Mouse (Mus musculus): ENCODE results near the gene Krit1. TPM values are rescaled to one million over a fixed set of nuclear protein-coding genes. Genes with fewer than 3 reads are reported as not detected.
A peak's percentile ranks its signal among the peaks of the same experiment; 100 is the strongest.
"Not testable (repeated sequence)": the region's sequence is repeated elsewhere in the genome, so short reads cannot be mapped to it uniquely, and the experiment has no call there.

The Krit1 gene
- 14.9 and 21.5 TPM in 2 replicates for polyA plus RNA-seq (2012; ENCODE audit: insufficient read depth, insufficient read length, missing spikeins)

DNA sequence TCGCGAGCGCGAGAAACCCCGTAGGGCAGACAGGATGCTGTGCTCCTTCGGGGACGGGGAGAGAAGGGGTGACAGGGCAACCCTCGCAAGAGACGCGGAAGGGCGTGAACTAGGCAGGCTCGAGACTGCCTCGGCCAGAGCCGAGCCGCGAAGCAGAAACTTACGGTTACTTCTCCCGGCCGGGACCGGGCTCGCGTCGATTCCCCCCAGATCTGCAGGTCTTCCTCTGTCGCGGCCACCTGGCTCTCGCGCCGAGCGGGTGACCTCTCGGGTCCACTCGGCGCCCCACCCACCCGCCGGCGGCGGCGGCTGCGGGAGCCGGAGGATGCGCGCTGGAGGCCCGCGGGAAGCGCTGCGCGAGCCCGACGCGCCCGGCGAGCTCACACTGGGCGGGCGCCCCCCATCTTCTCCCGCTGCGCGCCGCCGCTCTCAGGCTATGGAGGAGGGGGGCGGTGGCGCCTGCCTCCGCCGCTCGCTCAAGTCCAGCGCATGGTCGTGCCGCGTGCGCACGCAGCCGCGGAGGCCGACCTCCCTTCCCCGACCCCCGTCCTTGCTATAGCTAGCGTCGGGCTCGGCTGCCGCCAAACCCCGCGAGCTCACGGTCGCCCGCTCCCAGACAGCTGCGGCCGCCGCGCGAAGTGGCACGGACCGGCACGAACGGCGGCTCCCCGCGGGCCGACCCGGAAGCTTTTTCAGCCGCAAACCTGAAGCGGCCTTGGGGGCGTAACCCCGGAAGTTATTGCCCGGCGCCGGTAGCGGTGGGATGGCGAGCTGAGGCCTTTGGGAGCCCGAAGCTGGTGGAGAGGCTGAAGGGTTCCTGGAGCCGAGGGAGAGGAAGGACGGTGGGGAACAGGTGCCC, at the start of gene Krit1, which contains the start of gene Ankib1:
Gene Krit1 (plus strand): TSS at position 752 of the 859 bp plus-strand sequence.
Gene Ankib1 (minus strand): TSS at position 493 of the 859 bp plus-strand sequence.
- Histone ChIP-seq H3K4me1 (ENCODE audit: control insufficient read depth, insufficient read depth, insufficient read length, low read length) (peaks cover 4% of the 10 kb centered on the region), H3K27ac (replicated peaks; ENCODE audit: low read depth, low read length) (peak within 1 kb of the TSS; percentile 73), H3K4me3 (ENCODE audit: insufficient read depth, low read depth, low read length) (peak within 1 kb of the TSS; percentile 93)

GRCm38 (mm10) chr5:3771512-3771911, 31.5 kb upstream of the Krit1 start:
- H3K4me1 ChIP-seq (ENCODE audit: control insufficient read depth, insufficient read depth, insufficient read length, low read length): no peaks in the 10 kb centered on the region; the same call in 1 of the 2 replicates
- no peak overlapping the region for H3K27ac ChIP-seq (replicated peaks; ENCODE audit: low read depth, low read length)
- no peak overlapping the region for H3K4me3 ChIP-seq (ENCODE audit: insufficient read depth, low read depth, low read length)

DNA sequence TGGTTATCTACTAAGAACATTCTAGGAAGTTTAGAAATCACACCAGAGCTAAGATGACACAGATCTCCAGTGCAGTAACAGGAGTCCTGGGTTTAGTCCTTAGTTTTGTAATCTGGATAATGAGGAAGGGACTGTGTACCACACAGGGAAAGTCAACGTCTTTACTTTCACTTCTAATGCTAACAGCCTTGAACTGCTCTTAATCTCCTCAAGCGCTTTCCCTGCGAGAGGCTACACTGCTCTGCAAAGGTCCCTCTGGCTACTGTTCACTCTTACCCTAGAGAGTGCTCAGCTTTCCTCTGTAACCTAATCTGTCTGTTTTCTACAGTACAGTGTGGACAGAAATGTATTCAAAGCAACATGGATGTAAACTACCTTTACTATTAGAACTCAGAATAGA, 31.0 kb upstream of the Krit1 start:
- H3K4me3 ChIP-seq (ENCODE audit: insufficient read depth, low read depth, low read length): no peak overlapping the region
- H3K27ac ChIP-seq (replicated peaks; ENCODE audit: low read depth, low read length): no peak overlapping the region
- H3K4me1 ChIP-seq (ENCODE audit: control insufficient read depth, insufficient read depth, insufficient read length, low read length): no peaks in the 10 kb centered on the region; the same call in 1 of the 2 replicates

GRCm38 (mm10) chr5:3782670-3783069, 20.3 kb upstream of the Krit1 start:
- Histone ChIP-seq H3K4me3 (ENCODE audit: insufficient read depth, low read depth, low read length) (no peak overlapping the region), H3K27ac (replicated peaks; ENCODE audit: low read depth, low read length) (no peak overlapping the region), H3K4me1 (ENCODE audit: control insufficient read depth, insufficient read depth, insufficient read length, low read length) (no peaks in the 10 kb centered on the region; the same call in 1 of the 2 replicates)

GRCm38 (mm10) chr5:3783947-3784681, 18.9 kb upstream of the Krit1 start:
- Histone ChIP-seq H3K4me1 (ENCODE audit: control insufficient read depth, insufficient read depth, insufficient read length, low read length) (no peaks in the 10 kb centered on the region; the same call in 1 of the 2 replicates), H3K27ac (replicated peaks; ENCODE audit: low read depth, low read length) (no peak overlapping the region), H3K4me3 (ENCODE audit: insufficient read depth, low read depth, low read length) (no peak overlapping the region)

DNA sequence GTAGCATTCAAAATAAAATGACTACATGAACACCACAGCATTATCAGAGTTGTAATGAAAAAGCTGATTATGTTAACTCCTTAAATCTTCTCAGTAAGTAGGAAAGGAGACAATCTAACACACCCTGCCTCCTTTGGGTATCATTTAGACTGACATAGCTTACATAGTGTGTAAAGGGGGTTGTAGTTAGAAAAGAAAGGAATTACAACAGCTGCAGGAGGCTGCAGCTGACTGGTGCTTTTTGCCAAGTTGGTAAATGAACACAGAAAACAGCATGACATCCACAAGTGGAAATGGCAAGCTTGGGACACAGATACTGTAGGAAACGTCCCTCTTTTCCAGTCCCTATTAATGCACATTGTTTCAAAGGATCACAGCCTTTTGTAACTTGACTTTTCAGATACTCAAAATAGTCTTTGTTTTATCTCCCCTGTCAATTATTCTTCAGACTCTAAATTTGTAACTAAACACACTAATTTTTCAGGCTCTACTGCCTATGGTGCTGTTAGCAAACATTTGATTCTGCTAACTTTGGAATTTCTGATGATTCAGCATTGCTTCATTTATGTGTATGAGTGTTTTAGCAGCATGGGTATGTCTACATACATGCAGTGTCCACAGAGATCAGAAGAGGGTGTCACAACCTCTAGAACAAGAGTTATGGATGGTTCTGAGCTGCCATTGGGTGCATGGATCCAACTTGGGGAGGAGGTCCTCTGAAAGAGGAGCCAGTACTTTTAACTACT, 18.1 kb upstream of the Krit1 start:
- H3K4me1 ChIP-seq (ENCODE audit: control insufficient read depth, insufficient read depth, insufficient read length, low read length): no peaks in the 10 kb centered on the region; the same call in 1 of the 2 replicates
- no peak overlapping the region for H3K4me3 ChIP-seq (ENCODE audit: insufficient read depth, low read depth, low read length)

DNA sequence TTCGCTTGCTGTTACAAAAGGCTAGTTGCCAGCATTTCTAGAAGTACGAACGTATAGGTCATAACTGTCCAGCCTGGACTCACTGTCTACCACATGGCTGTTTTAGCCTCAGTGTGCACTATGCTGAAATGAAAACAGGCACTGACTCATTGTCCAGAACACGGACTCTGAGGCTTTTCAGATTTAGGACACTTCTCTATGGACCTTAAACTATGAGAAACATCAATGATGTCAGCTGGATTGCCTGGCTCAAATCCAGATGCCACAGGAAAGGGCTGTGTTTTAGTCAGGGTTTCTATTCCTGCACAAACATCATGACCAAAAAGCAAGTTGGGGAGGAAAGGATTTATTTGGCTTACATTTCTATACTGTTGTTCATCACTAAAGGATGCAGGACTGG, 15.4 kb upstream of the Krit1 start:
- Histone ChIP-seq H3K4me3 (ENCODE audit: insufficient read depth, low read depth, low read length) (no peak overlapping the region), H3K27ac (replicated peaks; ENCODE audit: low read depth, low read length) (no peak overlapping the region), H3K4me1 (ENCODE audit: control insufficient read depth, insufficient read depth, insufficient read length, low read length) (no peaks in the 10 kb centered on the region; the same call in 1 of the 2 replicates)

More for the DNA sequence above, 18.1 kb upstream of the Krit1 start:
- no peak overlapping the region for H3K27ac ChIP-seq (replicated peaks; ENCODE audit: low read depth, low read length)

DNA sequence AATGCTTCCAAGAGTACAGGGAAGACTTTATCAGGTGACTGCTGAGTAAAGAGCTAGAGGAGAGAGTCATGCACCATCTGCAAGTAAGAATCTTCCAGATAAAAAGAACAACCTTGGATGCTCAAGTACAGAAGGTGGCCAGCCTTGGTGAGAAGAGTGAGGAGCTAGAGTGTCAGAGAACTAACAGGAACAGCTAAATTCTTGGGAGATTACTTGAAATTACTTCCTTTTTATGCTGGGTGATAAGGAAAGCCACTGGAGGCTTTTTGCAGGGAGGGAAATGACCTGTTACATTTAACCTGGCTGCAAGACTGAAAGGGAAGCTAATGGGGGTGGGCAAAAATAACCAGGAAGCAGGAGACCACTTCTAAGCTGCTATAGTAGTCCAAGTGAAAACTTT, 11.9 kb upstream of the Krit1 start:
- no peaks in the 10 kb centered on the region for H3K4me1 ChIP-seq (ENCODE audit: control insufficient read depth, insufficient read depth, insufficient read length, low read length)
- no peak overlapping the region for H3K27ac ChIP-seq (replicated peaks; ENCODE audit: low read depth, low read length)
- no peak overlapping the region for H3K4me3 ChIP-seq (ENCODE audit: insufficient read depth, low read depth, low read length)

- not testable (repeated sequence) for H3K4me1 ChIP-seq (ENCODE audit: control insufficient read depth, insufficient read depth, insufficient read length, low read length); H3K4me3 ChIP-seq (ENCODE audit: insufficient read depth, low read depth, low read length); H3K27ac ChIP-seq (replicated peaks; ENCODE audit: low read depth, low read length)
Observed at GRCm38 (mm10) chr5:3797101-3797500, 5.9 kb upstream of the Krit1 start.

DNA sequence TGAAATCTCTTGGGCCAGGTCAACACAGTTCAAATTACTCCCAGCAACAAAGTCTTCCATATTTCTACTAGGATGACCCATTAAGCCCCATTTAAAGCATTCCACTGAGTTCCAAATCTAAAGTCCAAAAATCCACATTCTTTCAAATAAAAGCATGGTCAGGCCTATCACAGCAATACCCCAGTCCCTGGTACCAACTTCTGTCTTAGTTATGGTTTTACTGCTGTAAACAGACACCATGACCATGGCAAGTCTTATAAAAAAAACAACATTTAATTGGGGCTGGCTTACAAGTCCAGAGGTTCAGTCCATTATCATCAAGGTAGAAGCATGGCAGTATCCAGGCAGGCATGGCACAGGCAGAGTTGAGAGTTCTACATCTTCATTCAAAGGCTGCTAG, 4.3 kb upstream of the Krit1 start:
- not testable (repeated sequence) for H3K27ac ChIP-seq (replicated peaks; ENCODE audit: low read depth, low read length); H3K4me1 ChIP-seq (ENCODE audit: control insufficient read depth, insufficient read depth, insufficient read length, low read length); H3K4me3 ChIP-seq (ENCODE audit: insufficient read depth, low read depth, low read length)

- Histone ChIP-seq H3K27ac (replicated peaks; ENCODE audit: low read depth, low read length) (no peak overlapping the region), H3K4me3 (ENCODE audit: insufficient read depth, low read depth, low read length) (no peak overlapping the region), H3K4me1 (ENCODE audit: control insufficient read depth, insufficient read depth, insufficient read length, low read length) (peaks cover 4% of the 10 kb centered on the region)
Observed at GRCm38 (mm10) chr5:3800041-3800440, 2.9 kb upstream of the Krit1 start.

GRCm38 (mm10) chr5:3800881-3801280, 2.1 kb upstream of the Krit1 start:
- H3K4me3 ChIP-seq (ENCODE audit: insufficient read depth, low read depth, low read length): no peak overlapping the region
- H3K4me1 ChIP-seq (ENCODE audit: control insufficient read depth, insufficient read depth, insufficient read length, low read length): peaks cover 4% of the 10 kb centered on the region
- H3K27ac ChIP-seq (replicated peaks; ENCODE audit: low read depth, low read length): no peak overlapping the region

- H3K4me3 ChIP-seq (ENCODE audit: insufficient read depth, low read depth, low read length): peak overlapping the region; percentile 93
- H3K4me1 ChIP-seq (ENCODE audit: control insufficient read depth, insufficient read depth, insufficient read length, low read length): peaks cover 4% of the 10 kb centered on the region
- H3K27ac ChIP-seq (replicated peaks; ENCODE audit: low read depth, low read length): 0 out of 2 replicates have a peak overlapping the region, but pooled peaks have one; percentile 50
Observed at GRCm38 (mm10) chr5:3801672-3802432, 1.1 kb upstream of the Krit1 start.
